Mouse (Mus musculus): Measurements from ENCODE around the gene Cryzl1. TPM values are rescaled to one million over a fixed set of nuclear protein-coding genes. Genes with fewer than 3 reads are reported as not detected.

The Cryzl1 gene
- total RNA-seq, 2 experiments from 2014 or later = 30.0 to 32.2 TPM

DNA sequence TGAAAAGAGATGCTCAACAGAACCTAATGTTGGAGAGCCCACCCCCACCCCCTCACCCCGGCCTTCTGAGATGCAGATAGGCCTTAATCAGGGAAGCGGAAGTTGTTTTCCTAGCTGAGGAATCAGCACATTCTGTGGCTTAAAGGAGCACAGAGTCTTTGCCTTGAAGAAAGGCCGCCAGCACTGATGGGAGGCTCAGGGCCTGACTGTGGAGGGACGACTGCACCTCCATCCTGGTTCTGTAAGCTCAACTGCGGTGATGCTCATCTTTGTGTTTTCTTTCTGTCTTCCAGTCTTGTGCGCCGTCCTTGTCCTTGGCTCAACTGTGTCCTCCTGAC lies 12.1 kb upstream of the Cryzl1 start:
- intact Hi-C loops (cut with DNase I) = no loop called here
- no peak for DNase-seq

- intact Hi-C loops (cut with DNase I) = no loop called here
- no peak for DNase-seq
Measured at GRCm38 (mm10) chr16:91740184-91740917, 11.6 kb upstream of the Cryzl1 start.

GRCm38 (mm10) chr16:91738505-91738904 lies 9.7 kb upstream of the Cryzl1 start:
- intact Hi-C loops (cut with DNase I) = no loop called here
- no peak for DNase-seq

GRCm38 (mm10) chr16:91736046-91736816 lies 7.5 kb upstream of the Cryzl1 start:
- DNase-seq = no peak
- intact Hi-C loops (cut with DNase I) = loop anchor here (2.0 kb wide), 1 partner anchor 31 kb away; no protein-coding TSS in a partner anchor

GRCm38 (mm10) chr16:91734771-91735170 lies 6.0 kb upstream of the Cryzl1 start:
- DNase-seq = peak; percentile 33 to 36
- intact Hi-C loops (cut with DNase I) = loop anchor here (5.0 kb wide), 1 partner anchor 58 kb away; no protein-coding TSS in a partner anchor

DNA sequence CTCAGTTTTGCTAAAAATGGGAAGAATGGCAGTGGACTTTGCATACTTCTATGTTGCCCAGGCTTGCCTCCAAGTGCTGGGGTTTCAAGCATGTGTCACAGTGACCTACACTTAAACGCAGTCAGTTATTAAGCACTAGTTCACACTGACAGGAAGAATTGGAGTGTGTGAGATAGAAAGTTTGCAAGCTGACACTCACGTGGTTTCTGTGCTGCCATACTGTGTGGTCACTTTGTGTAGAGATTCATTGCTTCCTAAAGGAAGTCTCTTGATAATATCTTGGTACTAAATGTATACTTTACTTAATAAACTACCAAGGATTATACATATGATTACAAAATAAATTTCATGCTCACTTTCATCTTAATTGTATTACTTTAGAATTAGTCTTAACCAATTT lies 4.0 kb upstream of the Cryzl1 start:
- no peak for DNase-seq
- intact Hi-C loops (cut with DNase I) = loop anchor here (5.0 kb wide), 1 partner anchor 59 kb away; no protein-coding TSS in a partner anchor

DNA sequence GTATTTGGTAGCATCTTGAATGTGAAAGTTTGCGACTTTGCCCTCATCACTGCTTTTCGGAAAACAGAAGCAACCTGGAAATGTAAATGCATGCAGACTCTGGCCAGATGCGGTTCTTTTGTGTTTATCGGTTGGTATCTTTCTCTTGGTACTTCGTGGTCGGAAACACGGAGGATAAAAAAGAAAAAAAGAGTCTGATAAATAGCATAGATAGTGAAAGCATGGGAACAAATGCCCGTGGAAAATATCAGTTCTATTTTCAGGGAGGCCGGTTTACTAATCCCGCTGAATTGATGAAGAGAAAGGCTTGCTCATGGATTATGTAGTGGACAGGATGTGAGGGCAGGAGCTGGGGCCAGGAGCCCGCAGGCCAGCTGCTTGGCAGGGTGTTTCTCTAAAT lies 1.7 kb upstream of the Cryzl1 start:
- intact Hi-C loops (cut with DNase I) = loop anchor here (5.0 kb wide), 1 partner anchor 62 kb away; no protein-coding TSS in a partner anchor
- DNase-seq = peak; percentile 38 to 47

DNA sequence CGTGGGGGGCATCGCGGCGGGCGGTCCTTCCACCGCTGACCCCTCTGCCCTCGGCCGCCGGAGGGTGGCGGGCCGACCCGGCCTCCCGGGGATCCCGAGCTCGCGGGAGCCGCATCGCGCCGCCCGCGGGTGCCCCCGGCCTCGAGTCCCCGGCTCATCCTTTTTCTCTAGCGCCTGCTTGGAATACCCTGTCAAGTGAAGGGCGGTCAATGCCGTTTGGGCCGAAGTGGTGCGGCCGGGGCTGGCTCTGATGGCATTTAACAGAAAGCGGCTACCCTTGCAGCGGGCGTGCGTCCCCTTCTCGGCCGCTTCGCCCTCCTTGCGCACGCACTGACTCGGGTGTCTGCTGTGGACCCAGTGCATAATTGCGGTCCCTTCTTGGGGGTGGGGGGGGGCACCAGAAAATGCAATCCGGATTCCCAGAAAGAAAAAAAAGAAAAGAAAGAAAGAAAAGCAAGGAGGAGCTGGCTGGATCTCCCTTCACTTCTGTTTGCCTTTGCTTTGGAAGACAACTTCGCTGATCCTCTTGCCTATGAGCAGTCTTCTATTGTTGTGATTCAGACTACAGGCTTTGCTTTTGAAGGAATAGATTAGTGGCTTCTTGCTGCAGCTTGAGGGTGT lies 1.2 kb upstream of the Cryzl1 start:
- peak; percentile 49 to 62 for DNase-seq
- intact Hi-C loops (cut with DNase I) = loop anchor here (5.0 to 10.0 kb wide), 2 partner anchors 62 to 555 kb away; no protein-coding TSS in a partner anchor

GRCm38 (mm10) chr16:91729066-91729482 lies 299 bp upstream of the Cryzl1 start, which contains the start of gene Itsn1:
Gene Itsn1 (plus strand): TSS chr16:91729281.
- intact Hi-C loops (cut with DNase I) = loop anchor here (10.0 kb wide), 1 partner anchor 556 kb away; no protein-coding TSS in a partner anchor
- DNase-seq = peak; percentile 98 to 99

GRCm38 (mm10) chr16:91727433-91727832 lies 1.3 kb downstream of the Cryzl1 start:
- DNase-seq = no peak
- intact Hi-C loops (cut with DNase I) = loop anchor here (10.0 kb wide), 1 partner anchor 557 kb away; no protein-coding TSS in a partner anchor

DNA sequence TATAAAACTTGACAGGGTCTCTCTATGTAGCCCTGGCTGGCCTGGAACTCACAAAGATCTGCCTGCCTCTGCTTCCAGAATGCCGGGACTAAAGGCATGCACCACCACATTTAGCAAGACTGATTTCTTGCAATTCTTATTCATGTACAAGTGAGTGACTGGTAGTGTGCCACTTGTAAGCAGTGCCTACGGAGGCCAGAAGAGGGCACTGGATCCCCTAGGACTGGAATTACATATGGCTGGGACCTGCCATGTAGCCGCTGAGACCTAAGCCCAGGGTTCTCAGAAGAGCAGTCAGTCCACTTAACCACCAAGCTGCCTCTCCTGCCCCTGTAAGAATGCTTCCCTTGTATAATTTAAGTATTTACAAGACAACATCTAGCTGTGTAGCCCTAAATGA lies 4.5 kb downstream of the Cryzl1 start:
- DNase-seq = peak; percentile 59 to 70
- intact Hi-C loops (cut with DNase I) = loop anchor here (1.0 to 10.0 kb wide), 3 partner anchors 163 to 561 kb away; no protein-coding TSS in a partner anchor

- intact Hi-C loops (cut with DNase I) = no loop called here
- DNase-seq = no peak
Measured at GRCm38 (mm10) chr16:91717399-91717798, 11.4 kb downstream of the Cryzl1 start.

DNA sequence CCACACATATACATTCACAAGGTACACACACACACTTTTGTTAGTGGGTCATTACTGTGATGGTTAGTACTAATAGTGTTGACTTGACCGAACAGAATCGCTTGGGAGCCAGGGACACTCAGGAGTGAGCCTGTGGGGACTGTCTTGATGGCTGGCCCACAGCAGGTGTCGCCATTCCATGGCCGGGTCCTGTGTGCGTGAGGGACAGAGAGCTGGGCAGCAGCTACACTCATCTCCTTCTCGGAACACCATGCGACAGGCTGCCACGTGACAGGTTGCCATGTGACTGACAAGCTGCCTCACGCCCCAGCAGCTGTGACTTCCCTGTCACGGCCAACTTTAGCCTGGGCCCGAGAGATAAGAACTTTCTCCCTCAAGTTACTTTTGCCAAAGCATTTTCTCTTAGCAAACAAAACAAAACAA lies 11.8 kb downstream of the Cryzl1 start:
- intact Hi-C loops (cut with DNase I) = no loop called here

DNA sequence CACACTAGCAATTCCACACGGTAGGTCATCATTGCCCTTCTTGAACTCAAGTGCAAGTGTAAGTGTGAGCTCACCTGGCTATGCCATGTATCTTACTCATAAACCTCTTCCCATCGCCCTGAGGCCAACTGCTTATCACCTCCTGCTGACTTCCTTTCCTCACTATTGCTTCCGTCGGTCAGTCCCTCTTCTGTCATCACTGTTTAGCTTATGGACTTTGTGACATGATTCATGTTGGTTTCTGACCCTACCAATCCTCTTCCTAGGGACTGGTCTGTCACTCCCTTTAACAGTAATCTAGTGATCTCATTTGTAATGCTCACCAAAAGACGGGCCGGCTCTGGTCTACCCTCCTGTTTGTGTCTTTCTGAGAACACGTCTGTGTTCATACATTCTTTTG lies 18.5 kb downstream of the Cryzl1 start:
- intact Hi-C loops (cut with DNase I) = no loop called here
- DNase-seq = no peak

More for the DNA sequence above, 11.8 kb downstream of the Cryzl1 start:
- peak; percentile 54 to 59 for DNase-seq

GRCm38 (mm10) chr16:91704603-91705340 lies 24.0 kb downstream of the Cryzl1 start:
- no peak for DNase-seq
- intact Hi-C loops (cut with DNase I) = no loop called here

DNA sequence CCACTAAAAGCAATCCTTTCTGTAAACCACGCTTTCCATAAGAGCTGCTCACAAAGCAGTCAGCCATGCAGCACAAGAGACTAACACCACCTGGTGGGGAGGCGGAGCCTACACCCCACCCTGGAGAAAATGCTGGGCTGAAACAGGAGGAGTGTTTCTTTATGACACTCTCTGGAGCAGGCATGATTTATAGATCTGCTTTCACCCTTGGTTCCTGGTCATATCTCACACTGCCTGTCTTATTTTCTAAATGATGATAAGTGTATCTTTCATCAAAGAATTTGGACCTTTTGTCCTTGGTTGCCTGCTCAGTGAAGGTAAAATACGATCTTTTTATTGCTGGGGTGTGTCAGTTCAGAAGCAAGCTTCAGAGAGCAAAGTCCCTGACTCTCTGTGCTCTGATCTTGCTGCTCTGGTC lies 26.0 kb downstream of the Cryzl1 start:
- DNase-seq = no peak
- intact Hi-C loops (cut with DNase I) = no loop called here

DNA sequence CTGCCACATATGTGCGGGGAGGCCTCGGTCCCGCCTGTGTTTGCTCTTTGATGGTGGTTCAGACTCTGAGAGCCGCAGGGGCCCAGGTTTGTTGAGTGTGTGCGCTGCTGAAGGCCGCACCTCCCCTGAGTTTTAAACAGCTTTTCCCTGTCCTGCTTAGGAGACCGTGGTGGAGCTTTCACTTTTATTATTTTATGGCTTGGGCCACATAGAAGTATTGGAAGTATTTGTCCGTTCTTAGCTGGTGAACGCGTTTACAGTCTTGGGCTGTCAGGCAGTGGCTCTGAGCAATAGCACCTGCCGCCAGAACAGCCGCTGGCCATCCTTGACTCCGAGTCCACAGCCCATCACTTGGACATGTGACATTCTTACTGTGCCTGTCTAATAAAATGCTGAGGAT lies 26.9 kb downstream of the Cryzl1 start:
- intact Hi-C loops (cut with DNase I) = no loop called here
- DNase-seq = no peak

- intact Hi-C loops (cut with DNase I) = loop anchor here (10.0 kb wide), 1 partner anchor 606 kb away; the partner anchor contains the start of gene Smim11
- DNase-seq = no peak
Measured at GRCm38 (mm10) chr16:91698995-91699394, 29.8 kb downstream of the Cryzl1 start.

DNA sequence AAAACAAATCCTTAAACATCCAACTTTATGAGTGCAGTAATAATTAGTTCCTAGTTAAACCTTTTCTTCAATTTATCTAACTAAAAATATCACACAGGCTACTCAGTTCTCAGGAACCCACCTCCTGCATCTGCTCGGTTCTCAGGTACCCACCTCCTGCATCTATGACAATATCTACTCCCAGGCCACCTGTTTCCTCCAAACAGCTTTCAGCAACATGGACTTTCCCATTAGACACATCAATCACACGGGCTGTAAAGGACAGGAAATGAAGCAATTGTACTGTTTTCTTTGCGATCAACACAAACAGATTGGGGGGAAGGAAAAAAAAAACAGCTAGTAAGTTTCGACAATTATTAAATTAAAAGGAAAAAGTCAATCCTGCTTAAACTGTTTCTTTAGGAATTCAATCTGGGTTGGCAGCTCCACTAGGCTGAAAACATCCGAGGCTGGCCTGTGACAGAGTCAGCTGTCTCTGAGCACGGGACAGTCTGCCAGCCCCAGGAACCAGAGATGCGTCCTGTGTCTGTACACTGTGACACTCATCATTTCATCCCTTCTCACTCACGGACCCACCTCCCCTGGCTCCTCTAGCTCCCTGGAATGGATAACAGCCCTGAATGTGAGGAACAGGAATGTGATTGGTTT lies 33.5 kb downstream of the Cryzl1 start:
- DNase-seq = no peak
- intact Hi-C loops (cut with DNase I) = loop anchor here (10.0 kb wide), 1 partner anchor 610 kb away; the partner anchor contains the start of gene Smim11

Data from heart, postnatal 10 days (tissue).